Mouse (Mus musculus): ENCODE results near the gene Lrrc4b. TPM values are rescaled to one million over a fixed set of nuclear protein-coding genes. Genes with fewer than 3 reads are reported as not detected.
A peak's percentile ranks its signal among the peaks of the same experiment; 100 is the strongest.

Lrrc4b gene
- total RNA-seq (2021): 100 to 1,000 TPM; 311 to 332 TPM

DNA sequence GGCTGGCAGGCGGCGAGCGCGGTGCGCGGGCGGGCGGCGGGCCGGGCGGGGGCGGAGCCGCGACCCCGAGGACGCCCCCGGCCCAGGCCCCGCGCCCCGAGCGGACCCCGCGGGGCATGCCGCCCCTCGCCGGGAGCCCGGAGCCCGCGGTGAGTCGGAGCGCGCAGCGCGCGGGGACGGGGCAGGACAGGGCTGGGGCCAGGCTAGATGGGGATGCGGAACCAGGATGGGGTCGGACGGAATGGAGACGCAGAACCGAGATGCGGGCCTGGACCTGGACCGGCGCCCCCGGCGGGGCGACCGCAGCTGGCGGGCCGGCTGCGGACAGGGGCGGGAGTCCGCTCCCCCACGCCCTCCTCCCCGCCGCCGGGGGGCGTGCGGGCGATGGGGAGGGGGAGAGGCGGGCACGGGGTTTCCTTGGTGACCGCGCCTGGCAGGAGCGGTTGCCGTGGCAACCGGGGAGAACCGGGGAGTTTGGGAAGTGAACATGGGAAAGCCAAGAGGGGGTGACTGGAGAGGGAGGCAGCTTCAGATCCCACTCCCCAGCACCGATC is at the start of gene Lrrc4b:
Lrrc4b (plus strand) TSS at position 51 of the 554 bp plus-strand sequence.
- peak; percentile 85 to 87 for DNase-seq

DNA sequence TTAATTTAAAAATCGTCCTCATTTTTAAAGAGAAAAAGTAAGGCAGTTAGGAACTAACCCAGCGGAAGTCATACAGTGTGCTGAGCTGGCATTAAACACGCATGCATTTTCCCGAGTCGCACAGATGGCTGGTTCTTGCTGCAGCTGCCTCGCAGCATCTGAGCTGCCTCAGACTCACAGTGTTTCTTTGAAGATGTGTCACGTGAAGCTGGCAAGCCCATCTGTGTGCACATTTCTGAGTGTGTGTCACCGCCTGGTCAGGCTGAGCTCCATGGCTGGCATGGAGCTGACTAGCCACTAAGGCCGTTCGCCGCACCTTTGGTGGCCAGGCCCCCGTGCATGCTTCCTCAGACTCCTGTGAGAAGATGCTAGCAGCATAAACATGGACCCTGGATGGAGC is 46.3 kb upstream of the Lrrc4b start:
- DNase-seq: peak; percentile 83 to 86

DNA sequence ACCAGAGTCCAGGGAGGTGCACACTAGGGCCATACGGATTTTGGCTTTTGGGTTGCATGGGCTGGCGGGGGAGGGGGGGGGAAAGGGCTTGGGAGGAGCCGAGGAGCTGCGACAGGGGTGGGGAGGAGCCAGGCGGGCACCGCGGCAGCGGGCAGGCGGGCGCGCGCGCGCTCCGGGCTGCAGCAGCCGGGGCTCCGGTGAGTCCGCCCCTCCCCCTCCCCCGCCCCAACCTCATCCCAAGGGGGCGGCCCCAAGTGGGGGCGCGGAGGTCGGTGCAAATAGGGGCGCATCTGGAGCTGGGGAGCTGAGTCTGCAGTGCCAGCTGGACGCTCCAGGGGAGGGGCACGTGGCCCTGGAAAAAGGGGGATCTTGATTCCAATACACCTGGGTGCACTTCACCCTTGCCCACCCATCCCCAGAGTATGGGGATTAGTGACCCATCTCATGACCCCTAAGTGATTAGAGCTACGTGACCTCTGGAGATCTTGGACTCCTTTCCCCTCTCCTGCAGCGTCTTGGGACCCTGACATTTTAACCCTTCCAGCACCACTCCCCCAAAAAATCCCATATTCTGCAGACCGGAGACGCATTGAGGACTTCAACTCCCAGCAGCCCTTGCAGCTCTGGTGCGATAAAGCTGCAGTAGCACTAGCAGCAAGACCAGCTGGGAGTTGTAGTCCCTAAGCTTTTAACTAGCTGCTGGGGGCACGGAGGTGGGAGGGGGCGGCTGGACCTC is 44.7 kb upstream of the Lrrc4b start, which contains the start of gene Syt3:
Syt3 (plus strand) TSS at position 123 of the 736 bp plus-strand sequence.
- DNase-seq: peak; percentile 78

DNA sequence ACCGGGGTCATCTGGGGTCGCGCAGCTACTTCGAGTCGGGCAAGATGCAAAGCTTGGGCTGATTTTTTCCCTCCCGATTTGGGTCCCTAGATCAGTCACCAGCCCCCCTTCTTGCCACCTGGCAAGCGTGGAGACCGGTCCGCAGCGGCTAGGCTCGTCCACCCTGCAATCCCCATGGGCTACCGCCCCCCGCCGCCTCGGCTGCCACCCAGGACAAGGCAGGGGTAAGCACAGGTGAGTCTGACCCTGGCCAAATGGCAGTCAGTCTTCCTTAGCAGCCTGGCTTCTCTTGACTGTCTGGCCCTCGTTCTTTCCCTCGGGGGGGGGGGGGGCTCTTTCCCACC is 44.1 kb upstream of the Lrrc4b start:
- no peak for DNase-seq

DNA sequence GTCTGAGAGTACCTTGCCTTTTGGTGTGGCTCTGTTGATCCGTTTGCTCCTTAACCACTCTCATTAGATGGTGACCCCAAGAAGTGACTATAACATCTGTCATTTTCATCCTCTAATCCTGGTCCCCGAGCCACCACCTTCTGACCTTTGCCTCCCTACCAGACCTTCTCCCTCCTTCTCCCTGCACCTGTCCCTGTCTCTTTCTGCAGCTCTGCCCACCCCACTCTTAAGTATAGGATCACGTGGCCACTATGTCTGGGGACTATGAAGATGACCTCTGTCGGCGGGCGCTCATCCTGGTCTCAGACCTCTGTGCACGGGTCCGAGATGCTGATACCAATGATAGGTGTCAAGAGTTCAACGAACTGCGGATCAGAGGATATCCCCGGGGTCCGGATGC is 43.1 kb upstream of the Lrrc4b start, which contains the start of gene 1700008O03Rik:
1700008O03Rik (minus strand) TSS at position 101 of the 400 bp plus-strand sequence.
- DNase-seq: no peak

DNA sequence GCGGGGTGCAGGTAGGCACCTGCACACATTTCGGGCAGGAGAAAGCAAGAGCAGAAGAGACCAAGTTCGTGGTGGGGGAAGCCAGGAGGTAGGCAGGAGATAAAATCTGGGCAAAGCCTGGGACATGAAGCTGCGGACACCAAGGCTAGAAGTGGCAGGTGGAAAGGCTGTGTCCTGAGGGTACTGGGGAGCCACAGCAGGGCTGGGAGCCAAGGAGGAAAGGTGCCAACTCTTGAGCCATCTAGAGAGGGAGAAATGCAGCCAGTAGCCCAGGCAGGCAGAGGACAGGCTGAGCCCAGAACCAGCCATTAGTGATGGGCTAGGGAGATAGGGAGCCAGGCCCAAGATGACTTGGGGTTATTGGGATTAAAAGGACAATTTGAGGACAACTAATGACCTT is 37.0 kb upstream of the Lrrc4b start:
- no peak for DNase-seq

DNA sequence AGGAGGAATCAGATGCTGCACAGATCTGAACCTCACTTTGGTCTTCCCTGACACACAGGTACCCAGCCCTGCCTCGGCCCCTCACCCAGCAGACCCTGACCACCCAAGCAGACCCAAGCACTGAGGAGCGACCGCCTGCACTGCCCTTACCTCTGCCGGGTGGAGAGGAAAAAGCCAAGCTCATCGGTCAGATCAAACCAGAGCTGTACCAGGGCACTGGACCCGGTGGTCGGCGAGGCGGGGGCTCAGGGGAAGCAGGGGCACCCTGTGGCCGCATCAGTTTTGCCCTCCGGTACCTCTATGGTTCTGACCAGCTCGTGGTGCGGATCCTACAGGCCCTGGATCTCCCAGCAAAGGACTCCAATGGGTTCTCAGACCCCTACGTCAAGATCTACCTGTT is 36.5 kb upstream of the Lrrc4b start:
- DNase-seq: no peak

DNA sequence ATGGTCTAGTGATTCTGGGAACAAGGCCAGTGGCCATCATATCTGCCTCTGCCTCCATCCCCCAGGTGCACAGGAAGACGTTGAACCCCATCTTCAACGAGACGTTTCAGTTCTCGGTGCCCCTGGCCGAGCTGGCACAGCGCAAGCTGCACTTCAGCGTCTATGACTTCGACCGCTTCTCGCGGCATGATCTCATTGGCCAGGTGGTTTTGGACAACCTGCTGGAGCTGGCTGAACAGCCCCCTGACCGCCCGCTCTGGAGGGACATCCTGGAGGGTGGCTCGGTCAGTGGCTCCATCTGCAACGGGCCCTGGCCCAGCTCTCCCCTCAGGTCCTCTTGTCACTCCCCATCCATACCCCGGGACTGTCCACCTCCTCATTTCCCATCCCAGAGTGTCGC is 35.5 kb upstream of the Lrrc4b start:
- DNase-seq: no peak

DNA sequence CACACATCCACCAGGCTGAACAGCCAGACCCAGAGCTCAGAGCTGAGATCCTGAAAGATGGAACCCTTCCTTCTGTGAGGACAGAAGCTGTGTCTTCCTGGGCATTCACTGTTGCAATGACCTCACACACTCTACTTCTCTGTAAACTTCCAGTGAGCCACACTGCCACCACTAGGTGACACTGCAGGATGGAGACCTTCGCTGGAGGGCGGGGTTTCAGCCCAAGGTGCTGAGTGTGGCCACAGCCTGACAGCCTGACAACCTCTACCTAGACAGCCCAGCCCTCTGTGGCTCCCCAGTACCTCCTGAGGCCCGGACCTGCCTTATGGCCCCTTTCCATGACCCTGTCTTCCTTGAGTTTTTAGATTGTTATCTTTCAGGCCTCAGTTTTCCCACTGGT is 30.2 kb upstream of the Lrrc4b start:
- peak in 1 of 2 experiments; percentile 47 for DNase-seq

DNA sequence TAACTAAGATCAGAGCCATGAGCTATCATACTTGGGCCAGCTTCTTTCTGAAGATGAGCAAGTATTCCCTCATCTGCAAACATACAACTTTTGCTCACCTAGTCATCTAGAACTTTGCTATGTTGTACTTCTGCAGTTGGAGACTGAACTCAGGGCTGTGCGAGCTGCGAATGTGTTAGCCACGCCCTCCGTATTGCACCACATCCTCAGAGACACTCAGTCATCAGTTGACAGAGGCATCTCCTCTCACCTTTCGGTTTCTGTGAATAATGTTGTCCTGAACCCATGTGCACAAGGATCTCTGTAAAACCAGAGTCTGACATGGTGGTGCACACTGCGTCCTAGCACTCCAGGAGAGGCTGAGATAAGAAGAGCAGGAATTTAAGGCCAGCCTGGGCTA is 27.1 kb upstream of the Lrrc4b start:
- DNase-seq: no peak

DNA sequence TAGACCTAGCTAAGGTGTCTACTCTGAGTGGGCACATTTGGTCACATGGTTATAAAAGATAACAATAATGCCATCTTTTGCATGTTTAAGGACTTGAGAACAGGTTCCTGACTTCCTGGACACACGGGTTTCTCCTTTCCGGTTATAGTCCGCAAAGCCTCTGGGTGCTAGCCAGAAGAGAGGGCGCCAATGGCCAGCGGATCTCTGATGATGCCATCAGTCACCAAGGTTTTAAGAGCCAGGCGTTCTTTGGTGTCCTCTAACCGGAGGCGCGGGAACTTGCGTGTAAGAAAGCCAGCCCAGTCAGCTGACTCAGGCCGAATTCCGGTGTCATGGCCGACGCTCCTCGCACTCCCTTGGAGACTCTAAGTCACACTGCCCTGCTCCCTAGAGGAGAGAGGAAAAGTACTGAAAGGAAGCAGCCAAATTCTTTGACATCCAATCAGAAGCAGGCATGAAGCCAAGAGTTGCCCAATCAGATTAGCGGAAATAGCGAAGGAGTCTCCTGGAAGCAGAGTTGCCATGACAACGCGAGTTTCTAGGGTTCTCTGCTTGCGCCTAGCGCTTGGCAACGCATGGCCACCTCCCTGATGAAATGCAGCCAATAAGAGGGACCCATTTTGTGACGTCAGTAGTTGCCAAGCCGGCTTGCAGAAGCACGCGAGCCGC is 23.3 kb upstream of the Lrrc4b start:
- peak; percentile 90 to 92 for DNase-seq

DNA sequence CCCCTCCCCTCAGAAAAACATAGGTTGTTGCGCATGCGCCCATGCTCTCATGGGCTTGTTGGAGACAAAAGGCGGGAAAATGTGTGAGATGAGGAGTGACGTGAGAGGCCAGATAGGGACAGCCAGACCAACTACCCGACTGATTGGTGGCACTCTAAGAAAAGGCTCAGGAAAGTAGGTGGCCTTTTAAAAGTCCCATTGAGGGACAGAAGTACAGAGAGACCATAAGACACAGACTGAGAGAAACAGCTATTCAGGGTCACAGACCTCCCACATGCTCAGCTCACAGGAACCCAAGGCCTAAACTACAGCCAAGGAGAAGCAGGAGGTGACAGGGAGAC is 22.8 kb upstream of the Lrrc4b start:
- no peak for DNase-seq

DNA sequence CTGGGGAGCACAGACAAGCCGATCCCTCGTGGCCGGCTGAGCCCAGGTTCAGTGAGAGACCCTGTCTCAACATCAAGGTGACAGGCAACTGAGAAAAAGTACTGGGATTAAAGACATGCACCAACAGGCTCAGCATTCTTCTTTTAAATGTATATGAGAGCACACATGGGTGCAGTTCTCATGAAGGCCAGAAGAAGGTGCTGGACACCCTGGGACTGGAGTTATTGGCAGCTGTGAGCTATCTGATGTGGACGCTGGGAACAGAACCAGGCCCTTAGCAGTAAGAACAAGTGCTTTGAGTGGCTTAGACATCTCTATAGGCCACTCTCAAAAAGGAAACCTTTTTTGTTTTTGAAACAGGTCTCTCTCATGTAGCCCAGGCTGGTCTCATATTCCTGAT is 17.7 kb upstream of the Lrrc4b start:
- no peak for DNase-seq

DNA sequence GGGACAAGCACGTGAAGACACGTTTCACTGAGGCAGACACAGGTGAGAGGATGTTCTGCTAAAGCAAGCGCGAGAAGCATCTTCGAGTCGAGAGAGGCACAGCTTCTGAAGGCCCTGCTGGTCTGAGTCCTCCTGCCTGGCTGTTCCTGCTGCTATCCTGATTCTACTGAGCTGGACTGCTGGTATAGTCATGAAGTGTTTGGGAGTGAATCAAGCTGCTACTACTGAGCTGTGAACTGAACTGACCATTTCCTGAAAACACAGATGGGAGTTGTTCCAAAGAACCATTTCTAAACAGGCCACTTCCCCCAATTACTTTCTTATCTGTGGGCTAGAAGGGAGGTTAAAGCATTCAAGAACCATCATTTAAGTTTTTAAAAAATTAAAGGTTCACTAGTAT is 15.5 kb upstream of the Lrrc4b start:
- no peak for DNase-seq

DNA sequence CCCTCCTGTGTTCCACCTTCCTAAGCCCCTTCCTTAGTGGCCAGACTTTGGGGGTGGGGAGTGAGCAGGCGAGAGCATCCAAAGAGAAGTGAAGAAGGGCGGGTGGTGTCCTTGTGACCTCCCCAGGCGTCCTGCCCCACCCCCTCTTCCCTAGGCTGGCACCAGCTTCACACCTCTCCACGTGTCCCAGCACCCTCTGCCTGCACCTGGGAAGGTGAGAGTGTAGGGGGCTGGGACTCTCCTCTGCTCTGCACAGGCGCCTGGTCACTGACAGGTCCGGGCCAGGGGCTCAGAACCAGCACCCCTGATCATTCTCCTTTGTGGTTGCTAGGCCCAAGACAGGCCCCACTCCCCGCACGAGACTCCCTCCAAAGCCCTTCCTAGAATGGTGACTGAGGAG is 1.2 kb upstream of the Lrrc4b start:
- DNase-seq: no peak

DNA sequence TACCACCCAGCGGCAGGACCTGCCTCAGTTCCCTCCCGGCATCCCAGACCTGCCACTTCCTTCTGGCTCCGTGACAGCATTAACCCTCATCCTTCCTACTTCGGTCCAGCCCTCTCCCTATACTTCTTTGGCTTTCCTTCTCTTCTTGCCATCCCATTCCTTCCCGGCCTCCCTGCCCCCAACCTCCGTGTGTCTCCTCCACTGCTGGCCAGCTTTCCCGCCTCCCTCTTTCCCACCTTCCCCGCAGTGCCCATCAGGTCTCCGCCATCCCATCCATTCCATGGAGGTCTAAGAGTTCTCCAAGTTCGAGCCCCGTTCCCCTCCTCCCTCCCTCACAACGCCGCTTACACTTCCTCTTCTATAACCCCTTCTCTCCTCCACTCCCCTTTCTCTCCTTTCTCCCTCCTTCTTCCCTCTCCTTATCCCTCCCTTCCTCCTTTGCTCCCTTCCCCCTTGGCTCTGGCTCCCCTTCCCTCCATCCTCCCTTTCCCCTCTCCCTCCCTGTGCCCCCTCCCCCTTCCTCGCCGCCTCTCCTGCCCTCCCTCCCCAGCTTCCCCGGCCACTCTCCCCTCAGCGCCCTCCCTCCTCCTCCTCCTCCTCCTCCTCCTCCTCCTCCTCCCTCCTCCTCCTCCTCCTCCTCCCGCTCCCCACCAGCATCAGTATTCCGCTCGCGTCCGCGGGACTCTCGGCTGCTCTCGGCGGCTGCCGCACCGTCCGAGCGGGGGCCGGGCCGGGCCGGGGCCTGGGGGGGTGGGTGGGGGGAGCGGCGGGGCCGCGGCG is 457 bp upstream of the Lrrc4b start:
- peak; percentile 40 to 58 for DNase-seq

DNA sequence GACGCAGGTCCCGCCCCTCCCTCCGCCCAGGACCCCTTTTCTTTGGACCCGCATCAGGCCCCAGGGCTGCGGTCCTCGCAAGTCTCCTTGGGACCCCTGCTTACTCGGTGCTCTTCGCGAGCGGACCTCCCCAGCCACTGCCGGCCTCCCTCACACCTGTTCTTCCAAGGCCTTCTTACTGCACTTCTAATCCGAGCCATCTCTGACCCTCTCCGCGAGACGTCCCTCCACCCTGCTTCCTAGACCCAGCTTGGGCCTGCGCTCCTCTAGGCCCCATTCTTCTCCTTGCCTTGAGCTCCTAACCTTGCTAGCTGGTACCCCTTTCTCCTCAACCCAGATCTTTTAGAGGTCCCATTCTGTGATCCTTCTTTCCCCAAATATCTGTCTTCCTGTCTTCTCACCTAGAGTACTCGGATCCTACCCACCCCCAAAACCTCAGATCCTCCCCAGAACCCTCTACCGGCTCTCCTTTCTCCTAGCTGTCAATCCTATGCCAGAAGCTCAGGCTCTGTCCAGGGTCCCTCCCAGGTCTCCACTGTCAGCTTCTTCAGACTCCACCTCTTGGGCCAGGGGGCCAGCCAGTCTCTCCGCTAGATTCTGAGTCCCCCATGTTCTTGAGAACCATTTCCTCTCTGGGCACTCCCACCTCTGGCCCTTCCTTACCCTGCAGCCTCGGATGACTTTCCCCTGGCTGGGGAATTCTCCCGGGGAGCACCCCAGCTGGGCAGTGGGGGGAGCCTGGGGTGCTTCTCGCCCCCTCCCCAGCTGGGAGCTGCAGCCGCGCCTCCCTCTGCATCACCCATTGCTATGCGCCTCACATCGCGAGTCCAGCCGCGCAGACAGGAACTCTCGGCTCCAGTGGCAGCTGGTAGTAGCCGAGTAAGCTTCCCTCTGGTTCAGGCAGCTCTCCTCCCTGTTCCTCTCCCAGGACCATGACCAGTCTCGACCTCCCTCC is 993 bp downstream of the Lrrc4b start:
- peak; percentile 55 to 72 for DNase-seq

DNA sequence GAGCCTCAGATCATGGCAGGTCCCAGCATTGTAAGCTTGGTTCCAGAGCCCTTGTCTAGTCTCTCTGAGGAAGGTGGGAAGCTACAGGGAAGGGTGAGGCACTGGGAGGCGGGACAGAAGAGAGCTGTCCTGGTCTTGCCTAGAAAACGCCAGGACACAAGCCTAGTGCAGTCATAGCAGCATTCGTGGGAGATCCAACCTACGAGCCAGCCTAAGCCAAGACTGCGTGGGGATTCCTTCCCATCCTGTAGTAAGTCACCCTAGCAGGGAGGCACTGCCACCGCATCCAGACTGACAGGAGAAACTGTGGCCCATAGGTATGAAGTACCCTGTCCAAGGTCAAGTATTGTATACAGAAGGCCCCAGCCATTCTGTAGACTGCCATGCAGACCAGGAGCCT is 3.7 kb downstream of the Lrrc4b start:
- no peak for DNase-seq

DNA sequence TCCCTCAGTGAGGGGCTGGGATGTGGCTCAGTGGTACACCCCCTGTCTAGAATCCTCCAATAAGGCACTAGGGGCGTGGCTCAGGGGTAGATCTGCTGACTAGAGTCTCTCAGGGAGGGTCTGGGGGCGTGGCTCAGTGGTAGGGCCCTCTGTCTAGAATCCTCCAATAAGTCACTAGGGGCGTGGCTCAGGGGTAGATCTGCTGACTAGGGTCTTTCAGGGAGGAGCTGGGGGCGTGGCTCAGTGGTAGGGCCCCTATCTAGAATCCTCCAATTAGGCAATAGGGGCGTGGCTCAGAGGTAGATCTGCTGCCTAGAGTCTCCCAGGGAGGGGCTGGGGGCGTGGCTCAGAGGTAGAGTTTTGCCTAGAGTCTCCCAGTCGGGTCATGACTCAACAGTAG is 4.6 kb downstream of the Lrrc4b start:
- DNase-seq: no peak

DNA sequence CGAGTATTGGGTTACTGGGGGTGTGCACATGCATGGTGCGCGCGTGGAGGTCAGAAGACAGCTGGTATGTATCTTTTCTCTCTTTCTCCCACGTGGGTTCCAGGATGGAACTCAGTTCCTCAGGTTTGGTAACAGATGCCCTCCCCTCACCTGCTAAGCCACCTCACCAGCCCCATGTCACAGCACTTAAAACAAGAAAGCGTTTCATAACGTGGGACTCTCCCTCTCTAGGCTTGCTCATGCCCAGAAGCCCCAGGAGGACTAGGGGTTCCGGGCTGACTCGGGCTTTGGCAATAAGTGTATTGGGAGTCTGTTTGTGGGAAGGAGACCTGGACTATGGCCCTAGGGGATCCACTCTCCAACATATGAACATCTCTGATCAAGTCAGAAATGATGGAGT is 5.3 kb downstream of the Lrrc4b start:
- DNase-seq: no peak

DNA sequence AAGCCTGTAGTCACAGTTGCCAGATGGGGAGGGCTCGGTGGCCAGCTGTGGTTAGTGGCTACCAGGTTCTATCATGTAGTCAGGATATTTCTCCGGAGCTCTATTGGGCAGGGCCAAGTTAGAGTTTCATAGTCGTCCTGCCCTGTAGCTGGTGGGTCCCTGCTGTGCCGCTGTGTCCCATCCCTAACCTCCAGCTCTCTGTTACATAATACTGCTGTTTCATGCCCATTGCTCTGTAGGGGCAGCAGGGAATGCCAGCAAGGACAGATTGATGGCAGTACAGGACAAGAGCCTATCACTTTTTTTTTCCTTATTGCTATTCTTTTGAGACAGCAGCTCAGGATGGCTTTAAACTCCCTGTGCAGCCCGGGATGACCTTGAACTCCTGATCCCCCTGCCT is 7.0 kb downstream of the Lrrc4b start:
- no peak for DNase-seq

DNA sequence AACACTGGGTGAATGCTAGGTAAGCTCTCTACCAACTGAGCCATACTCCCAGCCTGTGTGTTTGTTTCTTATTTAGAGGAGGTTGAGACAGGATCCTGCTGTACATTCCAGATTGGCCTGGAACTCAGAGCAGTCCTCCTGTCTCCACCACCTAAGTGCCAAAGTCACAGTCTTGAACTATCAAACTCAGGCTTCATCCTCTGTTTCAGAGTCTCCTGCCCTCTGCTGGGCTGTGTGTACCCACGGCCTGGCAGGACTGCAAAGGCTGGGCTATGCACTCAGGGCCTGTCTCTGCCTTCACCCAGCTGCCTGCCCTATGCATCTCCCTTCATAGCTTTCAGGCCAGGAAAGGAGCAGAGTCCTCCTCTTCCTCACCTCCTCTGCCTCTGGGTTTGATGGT is 7.4 kb downstream of the Lrrc4b start:
- no peak for DNase-seq

All from layer of hippocampus, postnatal 36 days (tissue).